Comparison of ENCODE assay signal across 15 mouse cellular contexts in genomic region chr7:101060476-101060875, GRCm38 (mm10). TPM values are rescaled to one million over a fixed set of nuclear protein-coding genes. Genes with fewer than 3 reads are reported as not detected.
DNase-seq lines count a peak whose midpoint lies in the region; ATAC-seq lines count a peak whose summit lies in the region.
"Had no signal": no experiment of that assay in that cellular context is flagged by ENCODE, and none has a peak within 500 bp of the region (broad histone marks: within the 10 kb centered on the region; RNA-seq: fewer than 3 reads in every experiment).

No protein-coding gene starts in this region.

- H3K4me2 ChIP-seq in liver, embryonic 16.5 days (ENCODE audit: low read depth, low read length): 0 out of 2 replicates have a peak overlapping the region, but pooled peaks have one; percentile 21
- H3K4me2 ChIP-seq: midbrain, embryonic 11.5 days had no signal

- no peaks in the 10 kb centered on the region for H3K27me3 ChIP-seq in liver, embryonic 16.5 days (ENCODE audit: control insufficient read depth, insufficient read depth, low read depth, low read length)
- H3K27me3 ChIP-seq: hindbrain, embryonic 15.5 days; neural tube, embryonic 12.5 days had no signal

- WGBS in liver, embryonic 16.5 days (ENCODE audit: insufficient replicate concordance): 7% methylated on average over 5 of the region's 5 CpGs

- DNase-seq in heart, adult 11 months: peak; percentile 93
- no peak for DNase-seq in heart, postnatal 25 days (ENCODE audit: low spot score)
- DNase-seq in thymus, postnatal 0 days (ENCODE audit: low spot score): peak; percentile 48
- DNase-seq in adrenal gland, postnatal 25 days: no peak
- no peak for DNase-seq in cerebellum, adult 9-10 months
- DNase-seq: right cerebral cortex, postnatal 25 days had no signal

- intact Hi-C loops in heart, postnatal 25 days (cut with DNase I): loop anchor here (5.0 kb wide), 1 partner anchor 312 kb away; no protein-coding TSS in a partner anchor

- H3K4me1 ChIP-seq in liver, embryonic 16.5 days (ENCODE audit: control insufficient read depth, low read depth, low read length): peaks cover 9% of the 10 kb centered on the region
- H3K4me1 ChIP-seq: hindbrain, embryonic 15.5 days; neural tube, embryonic 12.5 days had no signal

- H3K36me3 ChIP-seq in liver, embryonic 16.5 days (ENCODE audit: control insufficient read depth, insufficient read depth): no peaks in the 10 kb centered on the region
- H3K36me3 ChIP-seq: heart, embryonic 10.5 days; hindbrain, embryonic 15.5 days; neural tube, embryonic 12.5 days had no signal

- ATAC-seq in common myeloid progenitor, adult 5-6 weeks (replicated peaks; ENCODE audit: low read depth, poor library complexity, severe bottlenecking): peak; percentile 79
- no peak for ATAC-seq in liver, embryonic 16.5 days (ENCODE audit: low read depth)
- no peak for ATAC-seq in cerebellum, adult (ENCODE audit: insufficient number of reproducible peaks, low FRiP score, low TSS enrichment)

- H3K27ac ChIP-seq in liver, embryonic 16.5 days (ENCODE audit: low read length): peak overlapping the region; percentile 30; the same call in 1 of the 2 replicates
- H3K27ac ChIP-seq: heart, embryonic 10.5 days; hindbrain, embryonic 15.5 days; kidney, postnatal 0 days; neural tube, embryonic 12.5 days; stomach, postnatal 0 days had no signal

- no peak overlapping the region for H3K4me3 ChIP-seq in liver, embryonic 16.5 days (ENCODE audit: low read depth, low read length)
- H3K4me3 ChIP-seq: hindbrain, embryonic 15.5 days; neural tube, embryonic 12.5 days had no signal

- H3K9me3 ChIP-seq in liver, embryonic 16.5 days (replicated peaks; ENCODE audit: control insufficient read depth, low read length): no peaks in the 10 kb centered on the region
- H3K9me3 ChIP-seq: heart, embryonic 10.5 days; hindbrain, embryonic 15.5 days; neural tube, embryonic 12.5 days had no signal

- no peak overlapping the region for H3K9ac ChIP-seq in liver, embryonic 16.5 days (ENCODE audit: low read depth, low read length)
- H3K9ac ChIP-seq: hindbrain, embryonic 15.5 days; neural tube, embryonic 12.5 days had no signal

RNA-seq across cellular contexts. Expression of gene Fchsd2, which starts 32.2 kb away (rescaled TPM):
- total RNA-seq in heart, postnatal 25 days (2021): 10 to 100 TPM; 20.1 to 29.1 TPM
- total RNA-seq in common myeloid progenitor, adult 5-6 weeks (2017): 43.4 and 85.4 TPM in 2 replicates
- 4.9 and 5.9 TPM in 2 replicates for polyA plus RNA-seq in liver, embryonic 16.5 days (2015; fragmentation: Nextera tagmentation; extraction: Ambion mirVana)
- polyA plus RNA-seq in thymus, postnatal 0 days (2015; fragmentation: Nextera tagmentation; extraction: Ambion mirVana): 16.9 and 17.8 TPM in 2 replicates
- 24.1 and 31.9 TPM in 2 replicates for total RNA-seq in adrenal gland, postnatal 25 days (2021)

RNA-seq across cellular contexts. Expression of gene P2ry2, which starts 47.8 kb away (rescaled TPM):
- total RNA-seq in heart, postnatal 25 days (2021): 10 to 100 TPM; 17.3 to 26.1 TPM
- 7.8 and 8.8 TPM in 2 replicates for total RNA-seq in common myeloid progenitor, adult 5-6 weeks (2017)
- 2.2 and 3.2 TPM in 2 replicates for polyA plus RNA-seq in liver, embryonic 16.5 days (2015; fragmentation: Nextera tagmentation; extraction: Ambion mirVana)
- 1.6 TPM in 2 replicates for polyA plus RNA-seq in thymus, postnatal 0 days (2015; fragmentation: Nextera tagmentation; extraction: Ambion mirVana)
- total RNA-seq in adrenal gland, postnatal 25 days (2021): 1.2 and 2.3 TPM in 2 replicates
- polyA plus RNA-seq: midbrain, embryonic 11.5 days had no signal

Comparison
In these comparisons a context has a peak if more than half of its experiments do, and no peak if none do; other contexts are left out.
1. DNase-seq: peak in heart, adult 11 months (single experiment) and thymus, postnatal 0 days (single experiment); none in heart, postnatal 25 days (single experiment), adrenal gland, postnatal 25 days (single experiment) and cerebellum, adult 9-10 months (single experiment).